Mouse (Mus musculus) common myeloid progenitor, adult 5-6 weeks (primary cell): ENCODE data around the gene Sertad3. TPM values are rescaled to one million over a fixed set of nuclear protein-coding genes. Genes with fewer than 3 reads are reported as not detected.
A peak's percentile ranks its signal among the peaks of the same experiment; 100 is the strongest.

ENCODE experiments used
- ATAC-seq: replicated peaks from 2 replicates; pipeline ENCODE4 v1.8.0; 2016; ENCODE audit warnings: low read depth, mild to moderate bottlenecking, moderate TSS enrichment, inconsistent platforms; ENCODE audit not compliant: poor library complexity, severe bottlenecking
- total RNA-seq: library from RNA; stranded (forward); fragments of 200-1000, 187-1606 nt; gene quantifications from 2 replicates; pipeline ENCODE4 v1.2.3, GENCODE M21; 2017

Gene Sertad3
- total RNA-seq, 1 experiment from 2014 or later: 9.6 TPM

DNA sequence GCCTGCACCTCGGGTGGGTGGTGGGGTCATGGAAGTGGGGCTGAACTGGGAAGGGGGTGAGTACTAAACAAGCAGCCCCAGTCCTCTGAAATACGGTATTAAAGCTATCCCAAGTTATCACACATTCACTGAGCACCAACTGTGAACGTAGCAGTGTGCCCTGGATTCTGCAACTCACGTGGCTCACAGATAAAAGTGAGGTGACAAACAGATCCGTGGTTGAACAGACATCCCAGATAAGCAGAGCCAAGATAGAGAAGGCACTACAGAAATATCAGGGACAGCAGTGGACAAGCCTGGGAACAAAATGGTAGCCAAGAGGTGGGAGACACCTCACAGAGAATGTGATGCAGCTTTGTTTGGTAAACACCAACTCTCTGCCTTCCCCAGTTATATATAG is 13.9 kb upstream of the Sertad3 start:
- no peak for ATAC-seq

- ATAC-seq: peak; percentile 60; the same call in 1 of the 2 replicates
Observed at GRCm38 (mm10) chr7:27460477-27460876, 13.1 kb upstream of the Sertad3 start.

DNA sequence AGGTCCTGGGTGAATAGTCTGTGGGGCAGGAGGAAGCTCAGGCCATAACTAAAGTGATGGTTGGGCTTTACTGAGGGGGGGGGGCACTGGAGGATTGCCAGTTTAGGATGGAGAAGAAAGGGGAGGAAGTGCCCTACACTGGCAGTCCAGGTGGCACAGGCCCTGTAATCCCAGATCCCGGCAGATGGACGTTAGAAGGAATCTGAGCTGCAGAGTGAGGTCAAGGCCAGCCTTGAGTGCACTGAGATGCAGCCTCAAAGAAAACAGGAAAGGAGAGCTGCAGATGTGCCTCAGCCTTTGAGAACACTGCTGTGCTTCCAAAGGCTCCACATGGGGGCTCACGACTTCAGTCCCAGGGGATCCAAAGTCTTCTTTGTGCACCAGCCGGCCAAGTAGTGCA is 5.9 kb upstream of the Sertad3 start:
- peak; percentile 29; the same call in 1 of the 2 replicates for ATAC-seq

- ATAC-seq: no peak
Observed at GRCm38 (mm10) chr7:27471390-27472120, 2.0 kb upstream of the Sertad3 start.

DNA sequence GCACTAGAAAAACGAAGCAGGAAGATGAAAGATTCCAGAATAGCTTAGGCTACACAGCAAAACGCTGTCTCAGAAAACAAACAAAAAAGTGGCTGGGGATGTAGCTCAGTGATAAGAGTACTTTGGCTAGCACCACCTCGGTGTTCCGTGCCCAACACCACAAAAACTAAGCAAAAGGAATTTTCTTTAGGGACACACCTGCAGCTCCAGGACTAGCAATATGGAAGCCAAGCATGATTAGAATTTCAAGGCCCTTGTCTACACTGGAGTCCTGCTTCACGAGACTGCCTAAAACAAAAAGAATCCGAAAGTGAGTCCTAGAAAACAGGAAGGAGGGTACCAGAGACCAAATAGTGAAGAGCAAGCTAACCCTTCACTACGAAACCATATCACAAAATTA is 972 bp upstream of the Sertad3 start:
- ATAC-seq: no peak

GRCm38 (mm10) chr7:27473835-27474489 is 394 bp downstream of the Sertad3 start:
- ATAC-seq: no peak

DNA sequence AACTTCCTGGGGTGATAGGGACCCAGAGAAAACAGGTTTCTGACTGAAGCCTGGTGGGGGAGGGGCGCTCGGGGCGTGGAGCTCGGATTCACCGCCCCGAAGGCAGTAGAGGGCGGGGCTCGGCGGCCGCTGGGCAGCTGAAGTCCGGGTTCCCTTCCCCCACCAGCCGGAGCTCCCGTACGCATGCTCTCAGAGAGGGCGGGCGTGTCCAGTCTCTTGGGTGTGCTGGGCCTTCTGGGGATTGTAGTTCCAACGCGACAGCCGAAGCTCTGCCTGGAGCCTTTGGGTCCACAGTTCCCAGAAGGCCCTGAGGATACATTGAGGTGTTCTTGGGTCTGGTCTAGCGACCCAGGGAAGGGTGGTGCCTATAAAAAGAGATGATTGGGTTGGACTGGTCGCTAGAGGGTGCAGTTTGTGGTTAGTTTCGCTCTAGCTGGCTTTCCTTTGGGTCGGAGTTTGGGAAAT is 954 bp downstream of the Sertad3 start:
- peak; percentile 75 for ATAC-seq

GRCm38 (mm10) chr7:27475596-27475995 is 2.0 kb downstream of the Sertad3 start:
- no peak for ATAC-seq

DNA sequence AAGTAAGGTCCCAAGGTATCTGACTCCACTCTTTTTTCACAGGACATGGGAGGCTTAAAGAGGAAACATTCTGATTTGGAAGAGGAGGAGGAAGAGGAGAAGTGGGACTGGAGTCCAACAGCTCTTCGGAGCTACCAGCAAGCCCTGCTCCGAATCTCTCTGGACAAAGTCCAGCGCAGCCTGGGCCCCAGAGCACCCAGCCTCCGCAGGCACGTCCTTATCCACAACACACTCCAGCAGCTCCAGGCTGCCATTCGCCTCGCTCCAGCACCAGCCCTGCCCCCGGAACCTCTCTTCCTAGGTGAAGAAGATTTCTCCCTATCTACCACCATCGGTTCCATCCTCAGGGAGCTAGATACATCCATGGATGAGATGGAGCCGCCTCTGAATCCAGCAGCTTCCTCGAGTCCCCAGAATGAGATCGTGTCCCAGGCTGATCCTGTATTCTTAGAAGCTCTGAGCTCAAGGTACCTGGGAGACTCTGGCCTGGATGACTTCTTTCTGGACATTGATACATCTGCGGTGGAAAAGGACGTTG is 2.6 kb downstream of the Sertad3 start:
- no peak for ATAC-seq

DNA sequence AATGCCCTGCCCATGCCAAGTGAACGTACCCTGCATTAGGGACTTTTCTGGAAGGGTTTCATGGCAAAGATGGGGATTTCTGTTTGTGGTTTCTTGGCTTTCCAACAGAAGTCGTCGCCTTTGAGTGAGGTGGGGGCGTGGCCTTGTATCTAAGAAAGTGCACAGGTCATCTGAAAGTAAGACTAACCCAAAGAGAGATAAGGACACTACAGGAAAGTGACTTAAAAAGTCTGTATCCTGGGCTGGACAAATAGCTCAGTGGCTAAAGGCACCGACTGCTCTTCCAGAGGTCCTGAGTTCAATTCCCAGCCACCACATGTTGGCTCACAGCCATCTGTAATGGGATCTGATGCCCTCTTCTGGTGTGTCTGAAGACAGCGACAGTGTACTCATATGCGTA is 5.0 kb downstream of the Sertad3 start:
- ATAC-seq: no peak

DNA sequence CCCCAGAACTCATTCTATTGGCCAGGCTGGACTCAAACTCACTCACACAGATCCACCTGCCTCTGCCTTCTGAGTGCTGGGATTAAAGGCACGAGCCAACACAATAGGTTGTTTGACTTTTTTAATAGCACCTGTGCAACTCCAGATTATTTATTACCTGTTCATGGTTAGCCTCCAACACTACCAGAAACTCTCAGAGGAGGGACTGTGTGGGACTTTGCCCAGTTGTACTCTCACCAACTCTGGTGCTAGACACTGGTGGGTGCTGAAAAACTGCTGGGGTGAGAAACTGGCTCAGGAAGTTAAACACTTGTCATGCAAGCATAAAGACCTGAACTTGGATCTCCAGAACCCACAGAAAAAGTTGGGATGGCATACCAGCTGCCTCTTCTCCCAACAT is 6.2 kb downstream of the Sertad3 start:
- no peak for ATAC-seq

DNA sequence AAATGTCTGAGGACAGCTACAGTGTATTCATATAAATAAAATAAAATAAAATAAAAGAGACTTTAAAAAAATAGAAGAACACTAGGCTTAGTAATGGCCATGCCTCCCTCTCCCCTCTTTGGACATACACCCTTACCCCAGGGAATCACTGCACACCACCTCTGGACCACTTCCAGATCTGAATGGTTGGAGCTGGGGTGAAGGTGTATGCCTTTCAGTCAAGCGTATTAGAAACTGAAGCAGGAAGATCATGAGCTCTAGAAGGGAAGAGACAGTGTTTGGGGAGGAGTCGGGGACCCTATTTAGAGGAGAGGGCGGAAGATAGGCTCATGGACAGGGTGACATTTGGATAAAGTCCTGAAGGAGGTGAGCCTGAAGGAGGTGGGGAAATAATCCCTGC is 6.9 kb downstream of the Sertad3 start:
- no peak for ATAC-seq

DNA sequence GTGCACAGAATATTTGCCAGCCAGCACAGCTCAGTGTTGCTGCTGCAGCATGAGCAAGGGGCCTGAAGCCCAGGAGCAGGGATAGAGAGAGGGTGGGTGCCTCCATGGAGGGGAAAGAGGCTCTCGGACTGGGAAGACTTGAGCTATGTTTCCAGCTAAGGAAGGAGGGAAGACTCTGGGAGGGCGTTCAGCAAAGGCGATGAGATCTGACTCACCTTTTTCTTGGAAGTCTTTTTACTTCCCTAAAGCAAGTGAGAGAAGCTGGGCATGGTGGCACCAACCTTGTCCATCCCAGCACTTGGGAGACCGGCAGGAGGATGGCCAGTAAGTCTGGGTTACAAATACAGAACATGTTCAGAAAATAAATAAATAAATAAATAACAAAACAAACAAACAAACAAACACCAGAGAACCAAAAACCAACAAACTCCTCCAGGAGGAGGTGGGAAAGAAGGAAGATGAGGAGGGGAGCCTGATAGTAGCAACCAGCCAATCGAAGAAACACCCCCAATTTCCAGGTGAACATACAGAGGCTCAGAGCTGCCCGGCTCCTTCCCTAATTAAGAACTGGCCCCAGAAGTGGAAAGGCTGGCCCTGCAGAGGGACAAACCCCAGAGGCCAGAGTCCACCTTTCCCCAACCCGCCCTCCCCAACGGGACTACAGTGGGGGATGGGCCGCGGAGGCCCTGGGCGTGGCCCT is 7.5 kb downstream of the Sertad3 start:
- ATAC-seq: no peak

DNA sequence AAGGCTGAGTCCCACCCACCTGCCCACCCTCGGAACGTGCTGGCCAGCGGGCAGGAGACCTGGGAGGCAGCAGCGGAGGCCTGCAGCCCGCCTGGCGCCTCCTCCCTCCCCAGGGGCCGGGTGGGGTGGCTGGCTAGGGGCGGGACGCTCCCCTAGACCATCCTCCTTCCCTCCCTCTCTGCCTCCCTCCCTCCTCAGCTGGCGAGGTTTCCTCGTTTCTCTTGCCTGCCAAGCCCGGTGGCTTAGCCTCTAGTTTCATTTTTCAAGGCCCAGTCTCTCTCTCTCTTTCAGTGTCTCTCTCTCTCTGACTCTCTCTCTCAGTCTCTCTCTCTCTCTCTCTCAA is 8.0 kb downstream of the Sertad3 start:
- peak; percentile 86 for ATAC-seq

DNA sequence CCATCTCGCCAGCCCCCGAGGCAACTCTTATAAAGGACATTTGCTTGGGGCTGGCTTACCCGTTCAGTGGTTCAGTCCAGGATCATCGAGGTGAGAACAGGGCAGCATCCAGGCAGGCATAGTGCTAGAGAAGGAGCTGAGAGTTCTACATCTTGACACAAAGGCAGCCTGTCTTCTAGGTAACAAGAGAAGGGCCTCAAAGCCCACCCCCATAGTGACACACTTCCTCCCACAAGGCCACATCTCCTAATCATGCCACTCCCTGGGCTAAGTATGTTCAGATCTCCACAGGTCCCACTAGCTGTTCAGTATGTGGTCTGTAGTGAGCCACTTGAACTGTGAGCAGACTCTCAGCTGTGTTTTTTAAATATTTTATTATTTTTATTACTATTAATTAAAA is 10.3 kb downstream of the Sertad3 start:
- ATAC-seq: no peak

DNA sequence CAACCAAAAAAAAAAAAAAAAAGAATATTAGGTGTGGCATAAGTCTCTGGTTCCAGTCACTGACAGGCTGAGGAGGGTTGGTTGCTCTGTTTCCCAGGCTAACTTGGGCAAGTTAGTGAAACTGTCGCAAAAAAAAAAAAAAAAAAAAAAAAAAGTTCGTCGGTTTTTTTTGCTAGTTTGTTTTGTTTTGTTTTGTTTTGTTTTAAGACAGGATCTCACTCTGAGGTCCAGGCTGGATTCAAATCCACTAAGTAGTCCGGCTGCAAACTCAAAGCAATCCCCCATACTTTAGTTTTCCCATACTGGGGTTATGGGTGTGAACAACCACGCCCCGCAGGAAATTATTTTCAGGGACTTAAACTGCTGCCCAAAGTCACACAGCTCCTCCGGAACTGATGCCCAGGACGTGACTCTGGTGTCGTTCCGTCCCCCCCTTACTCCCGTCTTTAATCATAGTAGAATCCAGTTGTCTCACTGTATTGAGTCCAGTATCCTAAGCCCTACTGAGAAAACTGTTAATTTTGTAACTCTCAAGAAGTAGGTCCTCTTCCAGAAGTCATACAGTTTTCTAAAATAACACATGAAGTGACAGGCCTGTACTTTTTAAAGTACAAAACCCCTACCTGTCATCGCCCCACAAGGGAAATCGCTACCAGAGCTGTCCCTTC is 12.7 kb downstream of the Sertad3 start:
- peak; percentile 19 for ATAC-seq

GRCm38 (mm10) chr7:27486770-27487697 is 13.5 kb downstream of the Sertad3 start, which contains the start of gene Sertad1:
Gene Sertad1 (plus strand): TSS chr7:27486910.
- peak; percentile 72 for ATAC-seq

GRCm38 (mm10) chr7:27487740-27488268 is 14.2 kb downstream of the Sertad3 start:
- no peak for ATAC-seq

GRCm38 (mm10) chr7:27489270-27489869 is 15.8 kb downstream of the Sertad3 start:
- ATAC-seq: no peak
